Mouse (Mus musculus): ENCODE measurements at regions not wholly inside any gene's neighbourhood (a gene's known extent, or its start where the extent isn't known, plus 50 kb on each side); places are given as distances from the start of the nearest gene placed in this dataset.

DNA sequence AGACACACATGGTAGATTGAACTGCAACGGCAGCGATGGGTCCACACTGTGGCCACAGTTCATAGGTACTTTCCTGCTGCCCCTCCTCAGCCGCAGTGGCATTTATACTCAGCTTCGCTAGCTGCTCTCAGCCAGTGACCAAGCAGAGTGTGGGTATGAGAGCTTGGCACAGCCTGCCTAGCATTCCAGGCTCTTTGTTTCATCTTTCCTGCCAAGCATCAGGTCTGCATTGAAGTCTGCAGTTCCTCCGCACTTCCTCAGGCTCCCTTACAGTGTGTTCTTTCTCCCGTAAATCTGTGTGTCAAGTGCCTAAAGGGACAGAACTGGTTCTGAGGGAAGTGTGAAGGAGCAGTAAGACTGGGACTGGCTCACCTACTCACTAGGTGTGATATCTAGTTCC is 194.6 kb upstream of the Daam1 start:
- no peak for TF ChIP-seq POLR2A (IDR thresholded peaks at IDR 0.05; ENCODE audit: control insufficient read depth, extremely low read depth, insufficient read depth, low read length, poor library complexity)
- TF ChIP-seq CTCF (IDR thresholded peaks at IDR 0.05; ENCODE audit: borderline replicate concordance, control insufficient read depth, extremely low read depth, insufficient read depth, low read length, poor library complexity) = no peak
